Mouse (Mus musculus): ENCODE data around the gene Ggt1. TPM values are rescaled to one million over a fixed set of nuclear protein-coding genes. Genes with fewer than 3 reads are reported as not detected.
"Not testable (repeated sequence)": the region's sequence is repeated elsewhere in the genome, so short reads cannot be mapped to it uniquely, and the experiment has no call there.

Gene Ggt1
- 1 to 10 TPM; 2.8 to 4.0 TPM for polyA plus RNA-seq (2017; shearing (Covaris generic))

DNA sequence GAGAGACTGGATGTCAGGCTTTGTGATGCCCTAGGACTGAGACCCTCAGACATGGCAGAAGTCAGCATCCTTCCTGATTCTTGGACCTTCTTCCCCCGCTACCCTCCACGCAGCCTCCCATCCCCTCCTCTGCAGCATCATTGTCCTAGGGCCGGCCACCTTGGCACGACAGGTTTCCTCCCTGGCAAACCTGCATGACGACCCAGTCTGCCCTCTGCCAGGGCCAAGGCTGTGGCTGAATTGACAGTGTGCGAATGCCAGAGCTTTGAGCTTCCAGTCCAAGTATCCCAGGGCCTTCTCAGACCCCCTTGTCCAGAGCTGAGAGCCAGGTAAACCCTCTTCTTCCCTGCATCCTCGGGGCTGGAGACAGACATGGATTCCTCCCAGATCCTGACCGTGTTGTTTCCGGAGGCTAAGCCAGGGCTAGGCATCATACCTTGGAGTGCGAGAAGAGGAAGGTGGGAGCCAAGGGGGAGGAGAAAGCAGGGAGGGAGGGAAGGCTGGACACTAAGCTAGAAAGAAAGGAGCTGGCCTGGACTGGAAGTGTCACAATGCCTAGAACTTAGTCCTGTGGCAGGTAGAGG lies at the start of gene Ggt1:
Ggt1 (plus strand) TSS at position 534 of the 584 bp plus-strand sequence.
- ATAC-seq = no peak

GRCm38 (mm10) chr10:75511897-75512296 lies 49.5 kb upstream of the Ggt1 start:
- no peak for ATAC-seq

GRCm38 (mm10) chr10:75512796-75513195 lies 48.6 kb upstream of the Ggt1 start:
- ATAC-seq = no peak

DNA sequence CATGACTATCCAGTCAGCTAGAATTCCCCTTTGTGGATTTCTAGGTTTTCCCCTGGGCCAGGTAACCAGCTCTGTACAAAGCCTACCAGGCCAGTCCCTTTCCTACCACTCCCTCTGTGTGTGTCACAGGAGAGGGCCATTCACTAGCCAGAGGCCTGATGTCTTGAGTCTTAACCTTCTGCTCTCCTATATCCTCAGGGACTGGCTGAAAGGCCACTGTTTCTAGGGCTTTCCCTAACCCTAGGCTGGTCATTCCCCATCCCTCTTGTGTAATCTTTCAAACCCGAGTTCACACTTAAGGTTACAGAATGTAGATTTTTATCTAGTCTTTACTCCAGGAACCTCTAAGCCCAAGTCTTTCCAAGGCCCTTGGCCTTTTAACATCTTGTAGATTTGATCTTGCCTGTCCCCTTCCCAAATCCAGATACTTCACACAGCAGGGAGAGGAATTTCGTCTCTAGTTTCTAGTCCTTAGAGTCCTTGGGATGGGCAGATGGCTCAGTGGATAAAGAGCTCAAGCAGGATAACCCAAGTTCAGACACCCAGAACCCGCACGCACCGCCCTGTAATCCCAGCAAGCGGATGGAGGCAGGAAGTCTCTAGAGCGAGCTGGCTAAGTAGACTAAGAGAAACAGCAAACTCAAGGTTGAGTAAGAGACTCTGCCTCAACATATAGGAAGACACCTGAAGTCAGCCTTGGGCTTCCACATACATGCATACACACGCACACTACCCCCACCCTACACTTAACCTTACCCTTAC lies 47.9 kb upstream of the Ggt1 start:
- ATAC-seq = no peak

DNA sequence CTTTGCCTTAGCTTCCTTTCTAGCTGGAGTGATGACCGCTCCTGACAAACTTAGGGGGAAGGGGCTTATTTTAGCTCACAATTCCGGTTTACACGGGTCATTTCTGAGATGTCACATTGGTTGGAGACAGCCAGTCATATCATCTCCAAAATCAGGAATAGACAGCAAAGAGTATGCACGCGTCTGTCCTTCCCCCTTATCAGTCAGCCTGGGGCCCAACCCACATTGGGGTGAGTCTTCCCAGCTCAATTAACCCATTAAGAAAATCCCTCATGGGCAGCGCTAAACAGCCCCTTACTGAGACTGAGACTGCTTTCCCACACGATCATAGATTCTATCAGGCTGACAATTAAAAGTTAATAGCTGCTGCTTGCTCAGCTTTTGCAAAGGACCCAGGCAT lies 47.0 kb upstream of the Ggt1 start:
- no peak for ATAC-seq

- no peak for ATAC-seq
Measured at GRCm38 (mm10) chr10:75515216-75516037, 46.0 kb upstream of the Ggt1 start.

DNA sequence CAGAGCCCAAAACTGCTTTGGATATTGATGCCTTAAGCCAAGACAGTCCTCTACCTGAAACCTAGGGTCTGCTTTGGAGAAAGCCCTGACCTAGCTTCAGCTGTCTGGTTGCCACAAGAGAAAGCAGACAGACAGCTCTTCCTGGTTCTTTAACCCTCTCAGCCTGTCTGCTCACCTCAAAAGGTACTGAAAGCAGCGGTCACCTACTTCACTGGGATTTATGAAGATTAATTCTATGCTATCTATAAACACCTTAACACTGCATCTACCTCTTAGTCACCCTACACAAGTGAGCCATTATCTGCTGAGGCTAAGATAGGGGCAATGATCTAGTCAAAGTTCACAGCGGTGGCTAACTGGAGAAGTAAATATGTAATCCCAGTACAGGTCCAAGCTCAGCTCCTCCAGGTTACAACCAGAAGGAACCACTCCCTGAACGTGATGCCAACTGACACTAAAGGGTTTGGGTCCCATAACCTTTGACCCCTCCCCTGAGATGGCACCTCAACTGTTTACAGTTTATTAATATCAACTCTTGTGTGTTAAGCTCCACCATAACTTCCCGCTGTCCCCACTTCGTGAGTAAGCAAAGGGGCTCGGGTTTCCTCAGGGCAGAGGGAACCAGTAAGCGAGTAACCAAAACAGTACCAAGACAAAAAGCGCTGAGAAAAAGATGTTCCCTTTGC lies 45.2 kb upstream of the Ggt1 start:
- ATAC-seq = no peak

GRCm38 (mm10) chr10:75516724-75517072 lies 44.7 kb upstream of the Ggt1 start:
- no peak for ATAC-seq

- peak; percentile 91 for ATAC-seq
Measured at GRCm38 (mm10) chr10:75517073-75517757, 44.2 kb upstream of the Ggt1 start, which contains the start of gene Snrpd3. Gene Snrpd3, plus strand, starts transcription at chr10:75517551.

DNA sequence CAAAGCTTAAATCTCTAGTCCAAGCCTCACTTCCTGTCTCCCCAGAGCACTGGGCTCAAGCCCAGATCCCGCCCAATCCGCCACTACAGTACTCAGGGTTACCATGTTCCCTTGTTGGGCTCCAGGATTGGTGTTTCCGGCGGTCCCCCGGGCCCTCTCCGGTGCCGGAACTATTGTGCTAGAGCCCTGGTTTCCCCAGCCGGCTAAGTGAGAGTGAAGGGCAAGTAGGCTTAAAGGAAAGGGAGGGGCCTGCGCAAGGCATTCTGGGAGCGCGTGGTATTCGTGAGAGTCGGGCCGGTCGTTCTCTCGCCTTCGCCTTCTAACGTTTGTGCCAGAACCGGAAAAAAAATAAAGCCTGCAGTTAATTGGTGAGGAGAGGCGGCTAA lies 43.7 kb upstream of the Ggt1 start, which contains the start of gene Gucd1:
Gucd1 (minus strand) TSS at position 215 of the 386 bp plus-strand sequence.
- peak; percentile 81 for ATAC-seq

GRCm38 (mm10) chr10:75520581-75520980 lies 40.8 kb upstream of the Ggt1 start:
- no peak for ATAC-seq

GRCm38 (mm10) chr10:75521643-75522042 lies 39.8 kb upstream of the Ggt1 start:
- no peak for ATAC-seq

GRCm38 (mm10) chr10:75525450-75525849 lies 36.0 kb upstream of the Ggt1 start:
- not testable (repeated sequence) for ATAC-seq

GRCm38 (mm10) chr10:75530322-75530721 lies 31.1 kb upstream of the Ggt1 start:
- ATAC-seq = no peak

- peak; percentile 89 for ATAC-seq
Measured at GRCm38 (mm10) chr10:75531532-75532090, 29.8 kb upstream of the Ggt1 start.

DNA sequence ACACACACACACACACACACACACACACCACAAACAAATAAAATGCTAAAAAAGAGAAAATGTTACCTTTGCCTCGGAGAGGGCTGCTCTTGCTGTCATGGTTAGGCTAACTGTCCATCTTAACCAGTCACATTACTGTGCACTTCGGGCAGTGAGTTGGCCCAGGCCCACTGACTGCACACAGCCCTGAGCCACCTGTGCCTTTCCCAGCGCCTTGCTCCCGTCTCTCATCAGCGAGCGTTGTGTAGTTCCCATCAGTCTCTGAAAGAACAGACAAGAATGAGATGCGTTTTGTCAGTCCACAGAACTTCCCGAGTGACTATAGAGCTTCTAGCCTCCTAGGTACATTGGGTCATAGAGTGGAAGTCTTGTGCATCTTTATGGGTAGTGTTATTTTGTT lies 27.2 kb upstream of the Ggt1 start:
- no peak for ATAC-seq

DNA sequence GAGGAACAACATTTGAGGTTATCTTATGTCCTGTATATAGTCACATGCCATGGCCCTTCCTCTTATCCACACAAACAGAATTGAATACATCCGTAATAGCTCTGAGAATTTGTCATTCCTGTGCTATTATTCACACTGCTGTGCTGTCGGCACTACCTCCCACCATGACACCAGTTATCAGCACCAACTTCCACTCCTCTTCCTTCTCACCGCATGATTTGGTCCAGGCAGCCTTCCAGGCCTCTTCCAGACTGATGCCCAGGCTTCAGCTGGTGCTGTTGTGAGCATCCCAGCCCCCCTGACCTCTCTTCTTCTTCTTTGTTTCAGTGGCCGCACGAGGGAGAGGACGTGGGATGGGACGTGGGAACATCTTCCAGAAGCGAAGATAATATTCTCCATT lies 26.5 kb upstream of the Ggt1 start:
- no peak for ATAC-seq

DNA sequence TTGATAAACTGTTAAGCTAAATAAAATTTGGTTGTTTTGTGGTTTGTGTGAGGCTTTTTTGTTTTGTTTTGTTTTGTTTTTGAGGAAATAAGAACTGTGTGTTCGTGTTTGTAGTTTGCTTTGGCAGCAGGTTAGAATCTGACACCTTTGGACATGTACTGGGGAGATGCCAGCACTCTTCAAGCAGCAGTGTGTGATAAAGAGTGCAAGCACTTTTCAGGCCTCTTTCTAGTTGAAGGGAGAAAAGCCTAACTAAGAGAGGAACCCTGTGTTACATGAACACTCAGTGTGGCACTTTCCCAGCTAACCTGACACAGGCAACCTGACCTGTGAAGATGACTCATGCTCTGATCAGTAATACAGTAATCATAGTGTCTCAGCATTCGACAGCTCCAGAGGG lies 26.0 kb upstream of the Ggt1 start:
- no peak for ATAC-seq

GRCm38 (mm10) chr10:75536123-75536522 lies 25.3 kb upstream of the Ggt1 start:
- ATAC-seq = peak; percentile 46

- ATAC-seq = no peak
Measured at GRCm38 (mm10) chr10:75547901-75548300, 13.5 kb upstream of the Ggt1 start.

- no peak for ATAC-seq
Measured at GRCm38 (mm10) chr10:75548486-75548885, 12.9 kb upstream of the Ggt1 start.

DNA sequence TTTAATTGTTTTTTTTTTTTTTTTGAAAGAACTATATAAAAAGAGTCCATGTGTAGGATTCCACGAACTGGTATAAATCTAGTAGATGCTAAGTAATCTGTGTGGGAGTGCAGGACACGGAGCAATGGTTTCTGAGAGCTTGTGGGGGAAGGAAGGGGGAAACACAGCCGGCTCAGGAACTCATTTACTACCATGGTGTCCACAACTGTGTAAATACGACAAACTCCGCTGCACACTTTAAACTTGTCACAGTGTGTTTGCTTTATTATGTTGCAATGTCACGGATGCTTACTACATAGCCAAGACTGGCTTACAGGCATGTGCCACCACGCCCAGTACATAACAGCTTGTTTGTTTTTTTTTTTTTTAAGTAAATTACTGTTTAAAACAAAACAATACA lies 11.5 kb upstream of the Ggt1 start:
- ATAC-seq = no peak
